Mouse (Mus musculus): Measurements from ENCODE around the gene Plod3. TPM values are rescaled to one million over a fixed set of nuclear protein-coding genes. Genes with fewer than 3 reads are reported as not detected.

The Plod3 gene
- polyA plus RNA-seq, 1 experiment from 2014 or later: 38.3 TPM

- TF ChIP-seq EP300 (IDR thresholded peaks at IDR 0.05) (no peak), CTCF (IDR thresholded peaks at IDR 0.05) (no peak)
- DNase-seq (ENCODE audit: low spot score) (no peak), ATAC-seq (no peak)
- Histone ChIP-seq H3K27ac (ENCODE audit: low read length) (peak overlapping the region; percentile 95), H3K4me2 (replicated peaks; ENCODE audit: low read depth, low read length) (peak overlapping the region; percentile 78), H3K36me3 (ENCODE audit: insufficient read depth, low read length) (no peaks in the 10 kb centered on the region; the same call in 1 of the 2 replicates), H3K4me1 (ENCODE audit: insufficient read depth, low read depth, low read length) (peaks cover 13% of the 10 kb centered on the region), H3K9me3 (ENCODE audit: low read length) (no peaks in the 10 kb centered on the region), H3K4me3 (ENCODE audit: low read depth, low read length) (peak overlapping the region; percentile 84), H3K27me3 (replicated peaks; ENCODE audit: insufficient read depth, low read length) (no peaks in the 10 kb centered on the region), H3K9ac (replicated peaks; ENCODE audit: low read depth) (peak overlapping the region; percentile 75; the same call in 1 of the 2 replicates)
- WGBS: 28% methylated on average over 5 of the region's 5 CpGs
These were observed 25.4 kb upstream of the Plod3 start for GRCm38 (mm10) chr5:136961334-136961982.

GRCm38 (mm10) chr5:136961983-136962461, 24.8 kb upstream of the Plod3 start:
- Histone ChIP-seq H3K27ac (ENCODE audit: low read length) (peak overlapping the region; percentile 95), H3K4me1 (ENCODE audit: insufficient read depth, low read depth, low read length) (peaks cover 17% of the 10 kb centered on the region), H3K9me3 (ENCODE audit: low read length) (no peaks in the 10 kb centered on the region), H3K4me3 (ENCODE audit: low read depth, low read length) (peak overlapping the region; percentile 84), H3K9ac (replicated peaks; ENCODE audit: low read depth) (peak overlapping the region; percentile 75), H3K27me3 (replicated peaks; ENCODE audit: insufficient read depth, low read length) (no peaks in the 10 kb centered on the region), H3K36me3 (ENCODE audit: insufficient read depth, low read length) (no peaks in the 10 kb centered on the region; the same call in 1 of the 2 replicates), H3K4me2 (replicated peaks; ENCODE audit: low read depth, low read length) (peak overlapping the region; percentile 78)
- ATAC-seq (peak; percentile 90), DNase-seq (ENCODE audit: low spot score) (peak; percentile 96)
- WGBS: 0% methylated on average over 20 of the region's 20 CpGs
- no peak; the same call in 1 of the 2 replicates for TF ChIP-seq CTCF (IDR thresholded peaks at IDR 0.05)
- no peak for TF ChIP-seq EP300 (IDR thresholded peaks at IDR 0.05)

GRCm38 (mm10) chr5:136962501-136962900, 24.3 kb upstream of the Plod3 start:
- peaks cover 20% of the 10 kb centered on the region for H3K4me1 ChIP-seq (ENCODE audit: insufficient read depth, low read depth, low read length)
- peak overlapping the region; percentile 75 for H3K9ac ChIP-seq (replicated peaks; ENCODE audit: low read depth)
- peak; percentile 74 for ATAC-seq
- peak overlapping the region; percentile 78 for H3K4me2 ChIP-seq (replicated peaks; ENCODE audit: low read depth, low read length)
- TF ChIP-seq EP300 (IDR thresholded peaks at IDR 0.05): peak; percentile 48; the same call in 1 of the 2 replicates
- TF ChIP-seq CTCF (IDR thresholded peaks at IDR 0.05): peak; percentile 98
- no peaks in the 10 kb centered on the region for H3K9me3 ChIP-seq (ENCODE audit: low read length)
- H3K36me3 ChIP-seq (ENCODE audit: insufficient read depth, low read length): no peaks in the 10 kb centered on the region; the same call in 1 of the 2 replicates
- peak overlapping the region; percentile 84 for H3K4me3 ChIP-seq (ENCODE audit: low read depth, low read length)
- WGBS: 0% methylated on average over 10 of the region's 10 CpGs
- no peaks in the 10 kb centered on the region for H3K27me3 ChIP-seq (replicated peaks; ENCODE audit: insufficient read depth, low read length)
- H3K27ac ChIP-seq (ENCODE audit: low read length): peak overlapping the region; percentile 95
- peak; percentile 89 for DNase-seq (ENCODE audit: low spot score)

- no peaks in the 10 kb centered on the region for H3K27me3 ChIP-seq (replicated peaks; ENCODE audit: insufficient read depth, low read length)
- H3K9ac ChIP-seq (replicated peaks; ENCODE audit: low read depth): peak overlapping the region; percentile 75; the same call in 1 of the 2 replicates
- peak overlapping the region; percentile 78 for H3K4me2 ChIP-seq (replicated peaks; ENCODE audit: low read depth, low read length)
- 75% methylated on average over 8 of the region's 8 CpGs for WGBS
- H3K4me3 ChIP-seq (ENCODE audit: low read depth, low read length): peak overlapping the region; percentile 84
- H3K27ac ChIP-seq (ENCODE audit: low read length): peak overlapping the region; percentile 95; the same call in 1 of the 2 replicates
- H3K36me3 ChIP-seq (ENCODE audit: insufficient read depth, low read length): no peaks in the 10 kb centered on the region; the same call in 1 of the 2 replicates
- no peaks in the 10 kb centered on the region for H3K9me3 ChIP-seq (ENCODE audit: low read length)
- peaks cover 20% of the 10 kb centered on the region for H3K4me1 ChIP-seq (ENCODE audit: insufficient read depth, low read depth, low read length)
- TF ChIP-seq CTCF (IDR thresholded peaks at IDR 0.05) (no peak), EP300 (IDR thresholded peaks at IDR 0.05) (no peak)
- ATAC-seq (no peak), DNase-seq (ENCODE audit: low spot score) (no peak)
These were observed 23.8 kb upstream of the Plod3 start for GRCm38 (mm10) chr5:136962966-136963540.

GRCm38 (mm10) chr5:136965210-136965609, 21.6 kb upstream of the Plod3 start:
- 75% methylated on average over 9 of the region's 9 CpGs for WGBS
- no peak for ATAC-seq
- no peaks in the 10 kb centered on the region for H3K27me3 ChIP-seq (replicated peaks; ENCODE audit: insufficient read depth, low read length)
- H3K4me2 ChIP-seq (replicated peaks; ENCODE audit: low read depth, low read length): no peak overlapping the region
- peaks cover 20% of the 10 kb centered on the region for H3K4me1 ChIP-seq (ENCODE audit: insufficient read depth, low read depth, low read length)
- no peak for TF ChIP-seq EP300 (IDR thresholded peaks at IDR 0.05)
- TF ChIP-seq CTCF (IDR thresholded peaks at IDR 0.05): no peak
- no peaks in the 10 kb centered on the region; the same call in 1 of the 2 replicates for H3K36me3 ChIP-seq (ENCODE audit: insufficient read depth, low read length)
- H3K27ac ChIP-seq (ENCODE audit: low read length): peak overlapping the region; percentile 87
- no peak overlapping the region for H3K4me3 ChIP-seq (ENCODE audit: low read depth, low read length)
- H3K9ac ChIP-seq (replicated peaks; ENCODE audit: low read depth): no peak overlapping the region
- DNase-seq (ENCODE audit: low spot score): peak; percentile 32
- H3K9me3 ChIP-seq (ENCODE audit: low read length): no peaks in the 10 kb centered on the region

GRCm38 (mm10) chr5:136965686-136966085, 21.1 kb upstream of the Plod3 start:
- ATAC-seq (no peak), DNase-seq (ENCODE audit: low spot score) (no peak)
- Histone ChIP-seq H3K36me3 (ENCODE audit: insufficient read depth, low read length) (no peaks in the 10 kb centered on the region; the same call in 1 of the 2 replicates), H3K27ac (ENCODE audit: low read length) (peak overlapping the region; percentile 87), H3K27me3 (replicated peaks; ENCODE audit: insufficient read depth, low read length) (no peaks in the 10 kb centered on the region), H3K4me2 (replicated peaks; ENCODE audit: low read depth, low read length) (no peak overlapping the region), H3K9ac (replicated peaks; ENCODE audit: low read depth) (no peak overlapping the region), H3K4me3 (ENCODE audit: low read depth, low read length) (no peak overlapping the region), H3K4me1 (ENCODE audit: insufficient read depth, low read depth, low read length) (peaks cover 20% of the 10 kb centered on the region), H3K9me3 (ENCODE audit: low read length) (no peaks in the 10 kb centered on the region)
- WGBS: 78% methylated on average over 7 of the region's 8 CpGs
- TF ChIP-seq EP300 (IDR thresholded peaks at IDR 0.05): no peak
- TF ChIP-seq CTCF (IDR thresholded peaks at IDR 0.05): no peak

All from lung, postnatal 0 days (tissue).